Mouse (Mus musculus) urinary bladder, postnatal 10 days (tissue): ENCODE measurements around the gene Klhl10.

Experiments
- DNase-seq: peaks from one replicate; pipeline ENCODE4 v3.0.0; 2022; ENCODE audit warnings: low spot score

Gene Klhl10

GRCm38 (mm10) chr11:100408076-100408834 lies 33.5 kb upstream of the Klhl10 start:
- DNase-seq, result no peak

GRCm38 (mm10) chr11:100408835-100409462 lies 32.8 kb upstream of the Klhl10 start:
- DNase-seq, result no peak

- DNase-seq, result no peak
Measured at GRCm38 (mm10) chr11:100409686-100410085, 32.0 kb upstream of the Klhl10 start.

GRCm38 (mm10) chr11:100411736-100412135 lies 30.0 kb upstream of the Klhl10 start:
- no peak for DNase-seq

GRCm38 (mm10) chr11:100413541-100413940 lies 28.2 kb upstream of the Klhl10 start:
- DNase-seq, result no peak

GRCm38 (mm10) chr11:100414021-100414913 lies 27.4 kb upstream of the Klhl10 start, which contains the start of gene P3h4:
Gene P3h4 (minus strand): TSS chr11:100414836.
- no peak for DNase-seq

GRCm38 (mm10) chr11:100414914-100415822 lies 26.5 kb upstream of the Klhl10 start, which contains the start of gene Fkbp10:
Gene Fkbp10 (plus strand): TSS chr11:100415697.
- DNase-seq, result no peak

- DNase-seq, result no peak
Measured at GRCm38 (mm10) chr11:100421537-100421936, 20.2 kb upstream of the Klhl10 start.

GRCm38 (mm10) chr11:100423836-100424235 lies 17.9 kb upstream of the Klhl10 start:
- no peak for DNase-seq

GRCm38 (mm10) chr11:100425851-100426250 lies 15.9 kb upstream of the Klhl10 start:
- DNase-seq, result no peak

GRCm38 (mm10) chr11:100426820-100427219 lies 14.9 kb upstream of the Klhl10 start:
- DNase-seq, result no peak

- DNase-seq, result no peak
Measured at GRCm38 (mm10) chr11:100428612-100429199, 13.0 kb upstream of the Klhl10 start.

GRCm38 (mm10) chr11:100430052-100430451 lies 11.7 kb upstream of the Klhl10 start:
- no peak for DNase-seq

GRCm38 (mm10) chr11:100432002-100432401 lies 9.7 kb upstream of the Klhl10 start:
- DNase-seq, result no peak

- DNase-seq, result no peak
Measured at GRCm38 (mm10) chr11:100435678-100436246, 6.0 kb upstream of the Klhl10 start.

- no peak for DNase-seq
Measured at GRCm38 (mm10) chr11:100437901-100438300, 3.8 kb upstream of the Klhl10 start.

- peak; percentile 49 for DNase-seq
Measured at GRCm38 (mm10) chr11:100440691-100441522, 810 bp upstream of the Klhl10 start.

- no peak for DNase-seq
Measured at GRCm38 (mm10) chr11:100442625-100443024, 908 bp downstream of the Klhl10 start.

- no peak for DNase-seq
Measured at GRCm38 (mm10) chr11:100457247-100457646, 15.5 kb downstream of the Klhl10 start.

GRCm38 (mm10) chr11:100457711-100458110 lies 16.0 kb downstream of the Klhl10 start:
- DNase-seq, result no peak
